8 mouse cellular contexts compared by ENCODE assay signal in genomic region chr12:108494011-108494541, GRCm38 (mm10).
DNase-seq lines count a peak whose midpoint lies in the region; ATAC-seq and TF ChIP-seq lines count a peak whose summit lies in the region.

No protein-coding gene starts in this region.

- H3K36me3 ChIP-seq in hindbrain, embryonic 11.5 days (ENCODE audit: control insufficient read depth, insufficient read depth, low read length) = no peaks in the 10 kb centered on the region

- H3K9me3 ChIP-seq in hindbrain, embryonic 11.5 days (ENCODE audit: control insufficient read depth, low read length) = no peaks in the 10 kb centered on the region

- H3K27ac ChIP-seq in hindbrain, embryonic 11.5 days (ENCODE audit: low read depth, low read length) = no peak overlapping the region
- no peak overlapping the region for H3K27ac ChIP-seq in layer of hippocampus, adult 2 months

- 0 out of 2 replicates have a peak, but pooled peaks cover 3% of the 10 kb centered on the region for H3K4me1 ChIP-seq in hindbrain, embryonic 11.5 days (replicated peaks; ENCODE audit: control insufficient read depth, insufficient read depth, low read length)

- no peak overlapping the region for H3K4me2 ChIP-seq in hindbrain, embryonic 11.5 days (replicated peaks; ENCODE audit: low read depth, low read length)

- no peaks in the 10 kb centered on the region for H3K27me3 ChIP-seq in hindbrain, embryonic 11.5 days (ENCODE audit: control insufficient read depth, insufficient read depth, low read length)

- 31% methylated on average over 4 of the region's 4 CpGs for WGBS in hindbrain, embryonic 11.5 days

- H3K9ac ChIP-seq in hindbrain, embryonic 11.5 days (ENCODE audit: low read depth, low read length) = no peak overlapping the region

- H3K4me3 ChIP-seq in hindbrain, embryonic 11.5 days (ENCODE audit: low read depth, low read length) = no peak overlapping the region
- H3K4me3 ChIP-seq in layer of hippocampus, adult 2 months = no peak overlapping the region

- peak; percentile 100 for TF ChIP-seq CTCF in layer of hippocampus, adult 2 months (conservative IDR thresholded peaks at IDR 0.05)

- DNase-seq in adrenal gland, adult (ENCODE audit: inconsistent age in 2 of 2, low spot score in 1 of 2) = peak; percentile 32 to 83
- DNase-seq in adrenal gland, postnatal 4 days (ENCODE audit: low spot score in 2 of 2) = no peak
- peak; percentile 8 for DNase-seq in T-cell, adult 2 months (ENCODE audit: low spot score)
- DNase-seq in embryo, embryonic 11.5 days (ENCODE audit: low read depth, low spot score) = peak; percentile 57
- peak; percentile 76 for DNase-seq in hindbrain, embryonic 11.5 days (ENCODE audit: low spot score)
- DNase-seq in layer of hippocampus, adult 2 months (ENCODE audit: low spot score in 2 of 2) = peak; percentile 32 to 43
- DNase-seq in mesoderm, embryonic 11.5 days (ENCODE audit: low read depth, low spot score) = peak; percentile 79
- DNase-seq in testis, postnatal 10 days (ENCODE audit: low spot score) = peak; percentile 68

- peak; percentile 44; the same call in 1 of the 2 replicates for ATAC-seq in hindbrain, embryonic 11.5 days (ENCODE audit: low FRiP score)

Comparison
In these comparisons a context has a peak if more than half of its experiments do, and no peak if none do; other contexts are left out.
1. DNase-seq: peak in adrenal gland, adult (2 of 2), T-cell, adult 2 months (single experiment), embryo, embryonic 11.5 days (single experiment), hindbrain, embryonic 11.5 days (single experiment), layer of hippocampus, adult 2 months (2 of 2), mesoderm, embryonic 11.5 days (single experiment) and testis, postnatal 10 days (single experiment); none in adrenal gland, postnatal 4 days (0 of 2).